Mouse (Mus musculus) naive thymus-derived CD4-positive, alpha-beta T cell, adult 5 months (primary cell): ENCODE results near the gene Fbxl3. TPM values are rescaled to one million over a fixed set of nuclear protein-coding genes. Genes with fewer than 3 reads are reported as not detected.

Source experiments
- polyA plus RNA-seq: library from polyadenylated mRNA; unstranded; fragments of 100-300 nt; shearing (Covaris generic); gene quantifications from one replicate; pipeline ENCODE4 v1.2.1, GENCODE M21; 2017

Gene Fbxl3
- 163 TPM for polyA plus RNA-seq

GRCm38 (mm10) chr14:103099238-103099933, at the start of gene Fbxl3:
TSS of gene Fbxl3 (minus strand) at chr14:103099566.

GRCm38 (mm10) chr14:103069864-103070611, 29.3 kb downstream of the Fbxl3 start, which contains the start of gene Cln5:
TSS of gene Cln5 (plus strand) at chr14:103070216.

GRCm38 (mm10) chr14:103046677-103047076, 52.7 kb downstream of the Fbxl3 start, which contains the start of gene Acod1:
TSS of gene Acod1 (plus strand) at chr14:103046977.

Other genes starting within 250 kb of the Fbxl3 start
- gene Kctd12, start 116.9 kb downstream of the Fbxl3 start, polyA plus RNA-seq: 8.9 TPM
- not detected for gene Acod1, start 52.6 kb downstream of the Fbxl3 start, polyA plus RNA-seq
- gene Cln5, start 29.4 kb downstream of the Fbxl3 start, polyA plus RNA-seq: 32.9 TPM
- 70.4 TPM for gene Mycbp2, start 247.2 kb upstream of the Fbxl3 start, polyA plus RNA-seq